Comparison of ENCODE assay signal across 1 mouse cellular context in genomic region chr8:111821199-111821598, GRCm38 (mm10).
A peak's percentile ranks its signal among the peaks of the same experiment; 100 is the strongest.
TF ChIP-seq lines count a peak whose summit lies in the region.

No protein-coding gene starts in this region.

TF ChIP-seq in CH12.LX, 34 proteins besides CTCF, POLR2A, EP300 and RAD21 (continued from another document):
- TF ChIP-seq SIN3A (IDR thresholded peaks at IDR 0.05; ENCODE audit: low read length) = peak; percentile 81; the same call in 1 of the 2 replicates
- TF ChIP-seq RCOR1 (conservative IDR thresholded peaks at IDR 0.05; ENCODE audit: low read depth, low read length) = peak; percentile 100
- peak; percentile 88 for TF ChIP-seq CHD2 (IDR thresholded peaks at IDR 0.05; ENCODE audit: low read length)
- peak; percentile 99 for TF ChIP-seq MAFK (IDR thresholded peaks at IDR 0.05; ENCODE audit: insufficient replicate concordance, low read length)
- TF ChIP-seq ETS1 (conservative IDR thresholded peaks at IDR 0.05; ENCODE audit: low read depth, low read length) = peak; percentile 89
- TF ChIP-seq NELFE (IDR thresholded peaks at IDR 0.05; ENCODE audit: low read depth, low read length) = 0 out of 2 replicates have a peak, but pooled peaks have one; percentile 10
- no peak for TF ChIP-seq GABPA (IDR thresholded peaks at IDR 0.05; ENCODE audit: insufficient replicate concordance, low read depth, low read length)
- TF ChIP-seq TBP (conservative IDR thresholded peaks at IDR 0.05; ENCODE audit: low read depth, low read length) = no peak
- TF ChIP-seq PAX5 (IDR thresholded peaks at IDR 0.05; ENCODE audit: low read length) = no peak
- TF ChIP-seq ZKSCAN1 (IDR thresholded peaks at IDR 0.05; ENCODE audit: borderline replicate concordance, low read depth, low read length) = peak; percentile 46; the same call in 1 of the 2 replicates
- TF ChIP-seq JUN (IDR thresholded peaks at IDR 0.05; ENCODE audit: insufficient read depth, low read depth, low read length) = peak; percentile 87
- TF ChIP-seq ELF1 (IDR thresholded peaks at IDR 0.05; ENCODE audit: low read depth, low read length) = peak; percentile 50; the same call in 1 of the 2 replicates
